In the genomic region with DNA sequence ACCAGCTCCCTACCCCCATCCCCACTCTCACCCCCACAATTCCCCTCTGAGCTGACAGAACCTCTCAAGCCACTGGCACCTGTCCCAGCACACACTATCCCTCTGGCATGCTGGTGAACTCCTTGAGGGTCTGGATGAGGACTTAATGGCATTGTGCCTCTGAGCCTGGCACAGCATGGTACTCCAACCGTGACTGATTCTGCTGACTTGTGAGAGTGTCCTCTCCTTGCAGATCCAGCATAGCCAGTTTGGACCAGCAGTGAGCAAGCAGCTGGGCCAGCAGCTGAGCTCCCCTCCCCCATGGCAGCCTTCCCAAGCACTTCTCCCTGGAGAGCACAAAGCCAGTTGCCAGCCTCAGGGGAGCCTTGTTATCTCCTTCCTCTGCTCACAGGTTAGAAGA, we compare ENCODE assay signal across 8 mouse cellular contexts. TPM values are rescaled to one million over a fixed set of nuclear protein-coding genes. Genes with fewer than 3 reads are reported as not detected.
DNase-seq lines count a peak whose midpoint lies in the region; ATAC-seq lines count a peak whose summit lies in the region.

No protein-coding gene starts in this region.

- H3K4me2 ChIP-seq in hindbrain, embryonic 14.5 days (replicated peaks) = no peak overlapping the region
- H3K4me2 ChIP-seq in neural tube, embryonic 14.5 days (ENCODE audit: low read depth, low read length) = no peak overlapping the region

- ATAC-seq in hindbrain, embryonic 14.5 days (ENCODE audit: low FRiP score) = peak; percentile 77; the same call in 1 of the 2 replicates
- ATAC-seq in neural tube, embryonic 14.5 days (ENCODE audit: low read depth) = peak; percentile 38; the same call in 1 of the 2 replicates

- no peak overlapping the region for H3K9ac ChIP-seq in hindbrain, embryonic 14.5 days
- H3K9ac ChIP-seq in neural tube, embryonic 14.5 days (replicated peaks; ENCODE audit: low read depth, low read length) = no peak overlapping the region

- no peaks in the 10 kb centered on the region for H3K27me3 ChIP-seq in hindbrain, embryonic 14.5 days (ENCODE audit: control insufficient read depth, insufficient read depth, low read length)
- H3K27me3 ChIP-seq in neural tube, embryonic 14.5 days (ENCODE audit: control insufficient read depth, insufficient read depth, low read length) = no peaks in the 10 kb centered on the region

- 10% methylated on average over 1 of the region's 1 CpGs for WGBS in hindbrain, embryonic 14.5 days
- WGBS in neural tube, embryonic 14.5 days = 0% methylated on average over 1 of the region's 1 CpGs

- H3K4me1 ChIP-seq in hindbrain, embryonic 14.5 days (replicated peaks; ENCODE audit: control insufficient read depth, insufficient read depth, low read length) = peaks cover 9% of the 10 kb centered on the region; the same call in 1 of the 2 replicates
- peaks cover 12% of the 10 kb centered on the region; the same call in 1 of the 2 replicates for H3K4me1 ChIP-seq in neural tube, embryonic 14.5 days (ENCODE audit: control insufficient read depth, insufficient read depth, low read length)

- peak; percentile 27 to 45 for DNase-seq in urinary bladder, adult 18-20 months (ENCODE audit: low spot score in 2 of 2)
- no peak for DNase-seq in urinary bladder, adult 2 months (ENCODE audit: low spot score)
- peak; percentile 35 to 65 for DNase-seq in frontal cortex, adult 2 months (ENCODE audit: extremely low spot score in 1 of 2, low spot score in 1 of 2)
- DNase-seq in hindbrain, embryonic 14.5 days (ENCODE audit: low spot score) = peak; percentile 42
- DNase-seq in left cerebral cortex, adult 11 months (ENCODE audit: low spot score) = peak; percentile 66
- no peak for DNase-seq in natural killer cell, adult 2 months (ENCODE audit: low spot score in 2 of 2)
- DNase-seq in thymus, postnatal 10 days (ENCODE audit: low spot score in 2 of 2) = no peak

- no peaks in the 10 kb centered on the region for H3K36me3 ChIP-seq in hindbrain, embryonic 14.5 days (replicated peaks; ENCODE audit: control insufficient read depth, insufficient read depth)
- no peaks in the 10 kb centered on the region for H3K36me3 ChIP-seq in neural tube, embryonic 14.5 days (ENCODE audit: control insufficient read depth, insufficient read depth, low read length)

- H3K9me3 ChIP-seq in hindbrain, embryonic 14.5 days (ENCODE audit: control insufficient read depth, low read length) = no peaks in the 10 kb centered on the region
- no peaks in the 10 kb centered on the region for H3K9me3 ChIP-seq in neural tube, embryonic 14.5 days (ENCODE audit: control insufficient read depth, low read length)

- H3K27ac ChIP-seq in hindbrain, embryonic 14.5 days = no peak overlapping the region
- no peak overlapping the region for H3K27ac ChIP-seq in neural tube, embryonic 14.5 days (ENCODE audit: low read depth, low read length)

- no peak overlapping the region for H3K4me3 ChIP-seq in hindbrain, embryonic 14.5 days (replicated peaks; ENCODE audit: low read length)
- H3K4me3 ChIP-seq in neural tube, embryonic 14.5 days (ENCODE audit: low read depth, low read length) = no peak overlapping the region

RNA-seq across cellular contexts. Expression of gene Ppp2r5a, which starts 32.3 kb away (rescaled TPM):
- 71.1 and 76.4 TPM in 2 replicates for polyA plus RNA-seq in urinary bladder, adult 2 months (2012; rRNA removed)
- polyA plus RNA-seq in frontal cortex, adult 2 months (2012; rRNA removed) = 90.5 and 94.4 TPM in 2 replicates
- polyA plus RNA-seq in hindbrain, embryonic 14.5 days (2014; fragmentation: Nextera tagmentation; extraction: Ambion mirVana) = 12.6 and 14.4 TPM in 2 replicates
- 6.9 and 9.4 TPM in 2 replicates for polyA plus RNA-seq in neural tube, embryonic 14.5 days (2014; fragmentation: Nextera tagmentation; extraction: Ambion mirVana)

Comparison
In these comparisons a context has a peak if more than half of its experiments do, and no peak if none do; other contexts are left out.
1. DNase-seq: peak in urinary bladder, adult 18-20 months (2 of 2), frontal cortex, adult 2 months (2 of 2), hindbrain, embryonic 14.5 days (single experiment) and left cerebral cortex, adult 11 months (single experiment); none in urinary bladder, adult 2 months (single experiment), natural killer cell, adult 2 months (0 of 2) and thymus, postnatal 10 days (0 of 2).